Mouse (Mus musculus): ENCODE results near the gene Iffo2. TPM values are rescaled to one million over a fixed set of nuclear protein-coding genes. Genes with fewer than 3 reads are reported as not detected.

The Iffo2 gene
- polyA plus RNA-seq, 1 experiment from 2014 or later = 7.2 TPM

DNA sequence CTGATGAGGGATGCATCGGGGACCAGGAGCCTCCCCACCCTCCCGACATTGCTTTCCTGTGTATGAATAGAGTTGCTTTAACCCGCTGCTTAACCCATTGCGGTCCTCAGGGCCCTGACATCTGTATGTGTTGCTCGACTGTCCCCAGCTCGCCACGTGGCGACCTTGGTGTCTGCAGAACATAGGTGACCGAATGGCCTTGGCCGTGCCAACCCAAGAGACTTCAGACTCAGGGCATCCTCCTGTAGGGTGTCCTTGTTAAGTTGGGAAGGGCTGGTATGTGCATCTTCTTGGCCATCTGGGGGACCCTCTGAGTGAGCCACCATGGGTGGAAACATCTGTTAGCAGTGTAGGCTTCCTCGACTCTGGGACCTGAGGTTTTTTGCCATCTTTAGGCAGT is 74.9 kb downstream of the Iffo2 start:
- Histone ChIP-seq H3K4me1 (ENCODE audit: control insufficient read depth, insufficient read depth, low read length) (no peaks in the 10 kb centered on the region), H3K27ac (ENCODE audit: low read depth, low read length) (no peak overlapping the region), H3K4me2 (ENCODE audit: low read depth, low read length) (no peak overlapping the region), H3K36me3 (ENCODE audit: control insufficient read depth, insufficient read depth, low read length) (peaks cover 8% of the 10 kb centered on the region; the same call in 1 of the 2 replicates), H3K9me3 (ENCODE audit: control insufficient read depth, low read length) (no peaks in the 10 kb centered on the region), H3K27me3 (ENCODE audit: control insufficient read depth, insufficient read depth, low read length) (no peaks in the 10 kb centered on the region), H3K4me3 (ENCODE audit: low read depth, low read length) (no peak overlapping the region), H3K9ac (replicated peaks; ENCODE audit: low read depth, low read length) (no peak overlapping the region)
- ATAC-seq (ENCODE audit: low read depth) = no peak
- 88% methylated on average over 11 of the region's 11 CpGs for WGBS

DNA sequence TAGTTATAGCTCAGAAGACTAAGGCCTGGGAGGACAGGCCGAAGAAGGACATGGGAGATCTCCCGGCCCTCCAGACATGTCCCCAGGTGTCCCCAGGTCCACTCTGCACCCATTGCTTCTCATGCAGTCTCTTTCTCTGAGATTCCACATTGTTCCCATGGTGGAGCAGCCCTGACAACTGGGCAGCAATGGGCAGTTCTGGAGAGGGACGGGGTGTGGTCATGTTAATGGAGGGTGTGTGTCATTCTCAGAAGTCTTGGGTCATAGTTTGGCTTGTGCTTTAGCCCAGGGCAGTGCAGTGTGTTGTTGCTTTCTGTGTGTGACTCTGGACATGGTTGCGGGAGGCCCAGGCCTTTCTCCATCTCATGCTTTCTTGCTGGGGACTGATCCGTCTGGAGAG is 76.4 kb downstream of the Iffo2 start:
- no peaks in the 10 kb centered on the region for H3K9me3 ChIP-seq (ENCODE audit: control insufficient read depth, low read length)
- H3K4me3 ChIP-seq (ENCODE audit: low read depth, low read length) = no peak overlapping the region
- 92% methylated on average over 5 of the region's 5 CpGs for WGBS
- no peaks in the 10 kb centered on the region for H3K4me1 ChIP-seq (ENCODE audit: control insufficient read depth, insufficient read depth, low read length)
- H3K4me2 ChIP-seq (ENCODE audit: low read depth, low read length) = no peak overlapping the region
- peaks cover 8% of the 10 kb centered on the region; the same call in 1 of the 2 replicates for H3K36me3 ChIP-seq (ENCODE audit: control insufficient read depth, insufficient read depth, low read length)
- no peak for ATAC-seq (ENCODE audit: low read depth)
- no peak overlapping the region for H3K9ac ChIP-seq (replicated peaks; ENCODE audit: low read depth, low read length)
- no peak overlapping the region for H3K27ac ChIP-seq (ENCODE audit: low read depth, low read length)
- H3K27me3 ChIP-seq (ENCODE audit: control insufficient read depth, insufficient read depth, low read length) = no peaks in the 10 kb centered on the region

DNA sequence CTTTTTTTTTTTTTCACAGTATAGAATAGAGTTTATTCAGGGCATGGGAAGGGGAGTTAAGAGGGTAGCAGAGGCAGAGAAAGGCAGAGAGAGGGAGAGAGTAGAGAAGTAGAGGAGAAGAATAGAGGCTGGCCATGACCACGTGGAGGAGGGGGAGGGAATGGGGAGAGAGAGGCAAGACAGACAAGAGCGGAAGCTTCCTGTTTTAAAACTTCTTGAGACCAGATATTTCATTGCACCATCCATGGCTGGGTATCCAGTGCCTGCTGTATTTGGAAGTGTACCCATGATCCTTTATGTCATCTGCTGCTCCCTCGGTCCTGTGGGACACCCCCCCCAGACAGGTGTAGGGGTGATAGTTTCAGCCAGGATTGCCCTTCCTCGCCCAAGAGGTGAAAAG is 78.6 kb downstream of the Iffo2 start:
- H3K9me3 ChIP-seq (ENCODE audit: control insufficient read depth, low read length) = no peaks in the 10 kb centered on the region
- no peaks in the 10 kb centered on the region for H3K4me1 ChIP-seq (ENCODE audit: control insufficient read depth, insufficient read depth, low read length)
- H3K27ac ChIP-seq (ENCODE audit: low read depth, low read length) = no peak overlapping the region
- ATAC-seq (ENCODE audit: low read depth) = no peak
- no peak overlapping the region for H3K4me3 ChIP-seq (ENCODE audit: low read depth, low read length)
- H3K4me2 ChIP-seq (ENCODE audit: low read depth, low read length) = no peak overlapping the region
- WGBS = 82% methylated on average over 4 of the region's 4 CpGs
- peaks cover 20% of the 10 kb centered on the region; the same call in 1 of the 2 replicates for H3K36me3 ChIP-seq (ENCODE audit: control insufficient read depth, insufficient read depth, low read length)
- no peak overlapping the region for H3K9ac ChIP-seq (replicated peaks; ENCODE audit: low read depth, low read length)
- no peaks in the 10 kb centered on the region for H3K27me3 ChIP-seq (ENCODE audit: control insufficient read depth, insufficient read depth, low read length)

DNA sequence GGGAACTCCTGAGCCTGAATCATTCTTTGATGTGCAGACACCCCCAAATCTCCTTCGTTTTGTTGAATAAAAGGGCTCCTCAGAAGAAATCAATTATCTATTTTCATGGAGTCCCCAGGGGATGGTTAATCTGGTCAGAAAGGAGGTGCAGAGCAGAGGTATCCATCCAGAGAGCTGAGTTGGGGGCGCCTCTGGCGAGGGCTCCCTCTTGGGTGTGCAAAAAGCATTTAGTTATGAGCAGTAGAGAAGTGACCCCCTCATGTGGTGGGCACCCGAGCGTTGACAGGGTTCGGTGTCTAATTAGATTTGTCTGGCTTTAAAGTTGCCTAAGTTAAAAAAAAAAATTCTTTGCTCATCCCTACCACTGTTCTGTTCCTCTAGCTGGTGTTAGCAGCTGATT is 80.6 kb downstream of the Iffo2 start:
- WGBS = 57% methylated on average over 6 of the region's 6 CpGs
- no peaks in the 10 kb centered on the region for H3K4me1 ChIP-seq (ENCODE audit: control insufficient read depth, insufficient read depth, low read length)
- no peak overlapping the region for H3K9ac ChIP-seq (replicated peaks; ENCODE audit: low read depth, low read length)
- H3K4me2 ChIP-seq (ENCODE audit: low read depth, low read length) = no peak overlapping the region
- H3K36me3 ChIP-seq (ENCODE audit: control insufficient read depth, insufficient read depth, low read length) = peaks cover 33% of the 10 kb centered on the region
- H3K9me3 ChIP-seq (ENCODE audit: control insufficient read depth, low read length) = no peaks in the 10 kb centered on the region
- peak overlapping the region; percentile 55; the same call in 1 of the 2 replicates for H3K27ac ChIP-seq (ENCODE audit: low read depth, low read length)
- no peak overlapping the region for H3K4me3 ChIP-seq (ENCODE audit: low read depth, low read length)
- 0 out of 2 replicates have a peak, but pooled peaks have one; percentile 13 for ATAC-seq (ENCODE audit: low read depth)
- H3K27me3 ChIP-seq (ENCODE audit: control insufficient read depth, insufficient read depth, low read length) = no peaks in the 10 kb centered on the region

DNA sequence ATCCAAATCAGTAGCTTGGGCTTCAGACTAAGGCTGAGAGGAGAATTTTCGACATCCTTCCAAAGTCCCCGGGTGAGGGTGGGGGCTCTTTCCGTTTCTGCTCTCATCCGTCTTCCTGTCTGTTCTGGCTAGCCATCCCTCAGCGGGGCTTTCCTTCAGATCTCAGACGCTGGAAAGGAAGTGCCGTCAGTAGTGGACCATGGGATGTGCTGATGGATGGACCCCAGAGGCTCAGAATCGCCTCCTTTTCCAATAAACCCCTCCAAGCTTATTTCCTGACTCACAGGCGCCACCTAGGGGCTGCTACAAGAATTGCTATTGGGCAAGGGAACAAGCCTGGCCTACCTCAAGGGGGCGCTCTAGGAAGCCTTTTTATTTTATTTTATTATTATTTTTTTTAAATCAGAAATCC is 81.2 kb downstream of the Iffo2 start:
- Histone ChIP-seq H3K27ac (ENCODE audit: low read depth, low read length) (peak overlapping the region; percentile 55), H3K9me3 (ENCODE audit: control insufficient read depth, low read length) (no peaks in the 10 kb centered on the region), H3K4me1 (ENCODE audit: control insufficient read depth, insufficient read depth, low read length) (no peaks in the 10 kb centered on the region), H3K4me2 (ENCODE audit: low read depth, low read length) (peak overlapping the region; percentile 38; the same call in 1 of the 2 replicates), H3K9ac (replicated peaks; ENCODE audit: low read depth, low read length) (0 out of 2 replicates have a peak overlapping the region, but pooled peaks have one; percentile 32), H3K36me3 (ENCODE audit: control insufficient read depth, insufficient read depth, low read length) (peaks cover 33% of the 10 kb centered on the region), H3K4me3 (ENCODE audit: low read depth, low read length) (no peak overlapping the region), H3K27me3 (ENCODE audit: control insufficient read depth, insufficient read depth, low read length) (no peaks in the 10 kb centered on the region)
- peak; percentile 72; the same call in 1 of the 2 replicates for ATAC-seq (ENCODE audit: low read depth)
- 6% methylated on average over 10 of the region's 10 CpGs for WGBS

DNA sequence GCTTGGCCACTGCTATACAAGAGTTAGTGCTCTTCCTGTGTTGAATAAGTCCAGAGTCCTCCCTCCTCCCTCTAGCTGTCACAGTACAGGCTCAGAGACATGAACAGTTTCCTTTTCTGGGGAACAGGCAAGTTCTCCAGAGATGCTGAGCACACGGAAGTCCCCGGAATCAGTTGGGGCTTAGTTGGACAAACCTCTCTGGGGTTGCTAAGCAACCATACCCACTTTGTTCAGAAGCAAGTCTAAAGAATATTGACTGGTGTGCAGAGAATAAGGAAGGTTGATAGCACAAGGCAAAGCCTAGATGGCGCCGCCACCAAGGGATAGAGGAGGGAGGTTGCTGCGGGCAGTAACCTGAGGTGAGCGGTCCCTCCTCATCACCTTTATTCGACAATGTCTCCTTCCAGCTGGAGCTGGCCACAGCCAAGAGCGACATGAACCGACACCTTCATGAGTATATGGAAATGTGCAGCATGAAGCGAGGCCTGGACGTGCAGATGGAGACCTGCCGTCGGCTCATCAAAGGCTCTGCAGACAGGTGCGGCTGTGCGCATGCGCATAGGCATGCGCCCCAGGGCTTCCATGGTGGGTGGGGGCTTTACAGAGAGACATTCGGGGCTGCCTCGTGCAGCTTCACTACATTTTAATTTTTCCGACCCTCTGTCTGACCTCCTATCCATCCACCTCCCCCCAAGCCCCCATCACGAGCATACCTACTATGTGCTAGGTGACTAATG is 84.3 kb downstream of the Iffo2 start:
- Histone ChIP-seq H3K9me3 (ENCODE audit: control insufficient read depth, low read length) (no peaks in the 10 kb centered on the region), H3K27ac (ENCODE audit: low read depth, low read length) (no peak overlapping the region), H3K9ac (replicated peaks; ENCODE audit: low read depth, low read length) (no peak overlapping the region), H3K4me1 (ENCODE audit: control insufficient read depth, insufficient read depth, low read length) (no peaks in the 10 kb centered on the region), H3K27me3 (ENCODE audit: control insufficient read depth, insufficient read depth, low read length) (no peaks in the 10 kb centered on the region), H3K4me2 (ENCODE audit: low read depth, low read length) (no peak overlapping the region), H3K4me3 (ENCODE audit: low read depth, low read length) (no peak overlapping the region), H3K36me3 (ENCODE audit: control insufficient read depth, insufficient read depth, low read length) (peaks cover 25% of the 10 kb centered on the region)
- 88% methylated on average over 21 of the region's 21 CpGs for WGBS
- ATAC-seq (ENCODE audit: low read depth) = no peak

DNA sequence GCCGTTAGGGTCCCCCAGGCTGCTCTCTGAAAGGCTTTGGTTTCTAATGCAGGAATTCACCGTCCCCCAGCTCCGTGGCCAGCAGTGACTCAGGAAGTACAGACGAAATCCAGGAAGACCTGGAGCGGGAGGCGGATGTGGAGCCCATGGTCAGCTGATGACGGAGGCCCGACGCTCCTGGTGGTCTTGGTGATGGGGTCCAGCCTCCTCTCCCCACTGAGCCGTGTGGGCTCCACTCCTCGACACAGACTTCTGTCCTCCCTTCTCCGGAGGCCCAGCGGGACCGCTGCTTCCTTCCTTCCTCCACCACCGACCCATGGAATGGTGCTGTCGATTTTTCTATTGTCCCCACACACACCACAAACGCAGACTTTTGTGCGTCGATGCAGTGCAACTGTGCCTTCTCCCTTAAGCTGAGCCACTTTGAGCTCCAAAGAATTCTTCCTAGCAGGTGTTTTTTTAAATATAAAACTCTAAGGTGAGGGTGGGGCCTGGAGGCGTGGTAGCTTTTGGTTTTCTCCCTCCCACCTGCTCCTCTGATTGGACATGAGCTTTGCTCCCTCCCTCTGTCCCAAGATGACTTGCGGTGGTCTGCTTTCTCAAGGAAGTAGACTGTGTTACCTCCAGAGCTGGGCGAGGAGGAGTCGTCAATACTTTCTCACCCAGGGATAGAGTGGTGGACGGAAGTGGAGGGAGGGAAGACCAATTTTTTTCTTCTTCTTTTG is 86.1 kb downstream of the Iffo2 start:
- Histone ChIP-seq H3K27me3 (ENCODE audit: control insufficient read depth, insufficient read depth, low read length) (no peaks in the 10 kb centered on the region), H3K4me3 (ENCODE audit: low read depth, low read length) (no peak overlapping the region), H3K27ac (ENCODE audit: low read depth, low read length) (no peak overlapping the region), H3K4me2 (ENCODE audit: low read depth, low read length) (peak overlapping the region; percentile 14; the same call in 1 of the 2 replicates), H3K36me3 (ENCODE audit: control insufficient read depth, insufficient read depth, low read length) (peaks cover 25% of the 10 kb centered on the region), H3K9ac (replicated peaks; ENCODE audit: low read depth, low read length) (no peak overlapping the region), H3K4me1 (ENCODE audit: control insufficient read depth, insufficient read depth, low read length) (no peaks in the 10 kb centered on the region), H3K9me3 (ENCODE audit: control insufficient read depth, low read length) (no peaks in the 10 kb centered on the region)
- WGBS = 25% methylated on average over 23 of the region's 24 CpGs
- ATAC-seq (ENCODE audit: low read depth) = no peak

DNA sequence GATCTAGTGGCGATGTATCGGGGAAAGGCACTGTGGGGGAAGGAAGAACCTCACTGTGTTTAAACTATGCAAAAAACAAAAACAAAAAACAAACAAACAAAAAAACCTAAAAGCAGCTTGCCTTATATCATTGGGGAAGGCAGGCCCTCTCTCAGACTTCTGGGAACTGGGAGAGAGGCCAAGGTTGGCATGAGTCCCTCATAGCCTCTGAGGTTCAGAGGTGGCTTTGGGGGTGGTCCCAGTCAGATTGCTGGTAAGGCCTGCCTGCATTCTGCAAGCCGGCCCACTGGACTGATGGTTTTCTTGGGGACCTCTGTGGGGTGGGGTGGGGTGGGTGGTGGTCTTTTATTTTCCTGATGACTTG is 86.6 kb downstream of the Iffo2 start:
- H3K4me2 ChIP-seq (ENCODE audit: low read depth, low read length) = no peak overlapping the region
- no peaks in the 10 kb centered on the region for H3K27me3 ChIP-seq (ENCODE audit: control insufficient read depth, insufficient read depth, low read length)
- no peak overlapping the region for H3K4me3 ChIP-seq (ENCODE audit: low read depth, low read length)
- no peaks in the 10 kb centered on the region for H3K9me3 ChIP-seq (ENCODE audit: control insufficient read depth, low read length)
- 69% methylated on average over 3 of the region's 3 CpGs for WGBS
- peaks cover 25% of the 10 kb centered on the region for H3K36me3 ChIP-seq (ENCODE audit: control insufficient read depth, insufficient read depth, low read length)
- no peak overlapping the region for H3K9ac ChIP-seq (replicated peaks; ENCODE audit: low read depth, low read length)
- no peak overlapping the region for H3K27ac ChIP-seq (ENCODE audit: low read depth, low read length)
- H3K4me1 ChIP-seq (ENCODE audit: control insufficient read depth, insufficient read depth, low read length) = 0 out of 2 replicates have a peak, but pooled peaks cover 2% of the 10 kb centered on the region
- ATAC-seq (ENCODE audit: low read depth) = no peak

DNA sequence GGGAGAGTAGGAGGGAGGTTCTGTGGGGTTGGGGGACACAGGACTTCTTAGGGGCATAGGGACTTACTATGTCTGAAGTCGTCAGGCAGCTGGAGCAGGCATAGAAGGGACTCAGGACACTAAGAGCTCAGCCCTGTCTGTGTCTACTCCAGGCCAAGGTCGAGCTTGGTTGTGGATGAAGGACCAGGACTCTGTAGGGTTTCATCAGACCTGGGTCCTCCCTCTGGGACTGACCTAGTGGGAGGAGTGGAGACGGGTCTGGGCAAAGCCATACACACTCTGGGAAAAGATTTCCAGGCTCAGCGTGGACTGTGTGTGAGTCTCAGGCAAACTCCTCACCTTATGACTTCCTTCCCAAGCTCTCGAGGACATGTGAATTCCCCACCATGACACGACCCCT is 89.4 kb downstream of the Iffo2 start:
- ATAC-seq (ENCODE audit: low read depth) = no peak
- Histone ChIP-seq H3K27ac (ENCODE audit: low read depth, low read length) (no peak overlapping the region), H3K4me2 (ENCODE audit: low read depth, low read length) (no peak overlapping the region), H3K36me3 (ENCODE audit: control insufficient read depth, insufficient read depth, low read length) (peaks cover 7% of the 10 kb centered on the region; the same call in 1 of the 2 replicates), H3K9ac (replicated peaks; ENCODE audit: low read depth, low read length) (no peak overlapping the region), H3K9me3 (ENCODE audit: control insufficient read depth, low read length) (no peaks in the 10 kb centered on the region), H3K4me3 (ENCODE audit: low read depth, low read length) (no peak overlapping the region), H3K27me3 (ENCODE audit: control insufficient read depth, insufficient read depth, low read length) (no peaks in the 10 kb centered on the region), H3K4me1 (ENCODE audit: control insufficient read depth, insufficient read depth, low read length) (peaks cover 12% of the 10 kb centered on the region)
- 81% methylated on average over 6 of the region's 6 CpGs for WGBS
